Mouse (Mus musculus): Measurements from ENCODE around the gene Zc3h10.
"Not testable (repeated sequence)": the region's sequence is repeated elsewhere in the genome, so short reads cannot be mapped to it uniquely, and the experiment has no call there.

Gene Zc3h10

GRCm38 (mm10) chr10:128550144-128550823, 2.7 kb upstream of the Zc3h10 start:
- not testable (repeated sequence) for DNase-seq (ENCODE audit: low spot score)

- DNase-seq (ENCODE audit: low spot score): not testable (repeated sequence)
These were observed 2.1 kb upstream of the Zc3h10 start for GRCm38 (mm10) chr10:128549682-128550057.

GRCm38 (mm10) chr10:128548947-128549681, 1.5 kb upstream of the Zc3h10 start, which contains the start of gene Rpl41:
TSS of gene Rpl41 (minus strand) at chr10:128549305.
- peak; percentile 95 for DNase-seq (ENCODE audit: low spot score)

GRCm38 (mm10) chr10:128548051-128548791, 647 bp upstream of the Zc3h10 start:
- not testable (repeated sequence) for DNase-seq (ENCODE audit: low spot score)

- DNase-seq (ENCODE audit: low spot score): no peak
These were observed 787 bp downstream of the Zc3h10 start for GRCm38 (mm10) chr10:128546787-128547186.

- DNase-seq (ENCODE audit: low spot score): no peak
These were observed 1.2 kb downstream of the Zc3h10 start for GRCm38 (mm10) chr10:128546361-128546760.

- DNase-seq (ENCODE audit: low spot score): no peak
These were observed 2.0 kb downstream of the Zc3h10 start for GRCm38 (mm10) chr10:128545570-128545898.

- no peak for DNase-seq (ENCODE audit: low spot score)
These were observed 2.7 kb downstream of the Zc3h10 start for GRCm38 (mm10) chr10:128544674-128545569.

- DNase-seq (ENCODE audit: low spot score): no peak
These were observed 3.4 kb downstream of the Zc3h10 start for GRCm38 (mm10) chr10:128544151-128544657.

GRCm38 (mm10) chr10:128543100-128543499, 4.5 kb downstream of the Zc3h10 start:
- DNase-seq (ENCODE audit: low spot score): no peak

- DNase-seq (ENCODE audit: low spot score): no peak
These were observed 9.2 kb downstream of the Zc3h10 start for GRCm38 (mm10) chr10:128538340-128538870.

GRCm38 (mm10) chr10:128536266-128536940, 11.2 kb downstream of the Zc3h10 start:
- DNase-seq (ENCODE audit: low spot score): peak; percentile 94

- no peak for DNase-seq (ENCODE audit: low spot score)
These were observed 11.8 kb downstream of the Zc3h10 start for GRCm38 (mm10) chr10:128535624-128536265.

GRCm38 (mm10) chr10:128535206-128535605, 12.4 kb downstream of the Zc3h10 start:
- DNase-seq (ENCODE audit: low spot score): no peak

GRCm38 (mm10) chr10:128526366-128527356, 20.9 kb downstream of the Zc3h10 start:
- DNase-seq (ENCODE audit: low spot score): no peak

GRCm38 (mm10) chr10:128525671-128526308, 21.8 kb downstream of the Zc3h10 start, which contains the start of gene Esyt1:
TSS of gene Esyt1 (minus strand) at chr10:128525871.
- peak; percentile 93 for DNase-seq (ENCODE audit: low spot score)

GRCm38 (mm10) chr10:128524732-128525662, 22.6 kb downstream of the Zc3h10 start:
- DNase-seq (ENCODE audit: low spot score): no peak

Data from layer of hippocampus, adult 11-12 months (tissue).